Mouse (Mus musculus) forebrain, embryonic 11.5 days (tissue): ENCODE measurements at regions not wholly inside any gene's neighbourhood (a gene's known extent, or its start where the extent isn't known, plus 50 kb on each side); places are given as distances from the start of the nearest gene placed in this dataset.

Experiments
- ATAC-seq: fragments of 200-750 bp; cut with Nextera tagmentation; replicated peaks from 2 replicates; pipeline ENCODE4 v1.8.0; 2017; ENCODE audit warnings: moderate TSS enrichment; ENCODE audit not compliant: low FRiP score
- DNase-seq: peaks from one replicate; pipeline ENCODE4 v3.0.0-alpha.2; 2017; ENCODE audit warnings: low spot score
- H3K27ac ChIP-seq: fragments of 300-500 bp; sonication (generic); 2 replicates; pipeline ENCODE4 v1.5.1; 2014; ENCODE audit warnings: low read depth, low read length
- H3K27me3 ChIP-seq: fragments of 300-500 bp; sonication (generic); 2 replicates; pipeline ENCODE4 v1.6.1; 2014; ENCODE audit warnings: mild to moderate bottlenecking, low read length, mixed read lengths; ENCODE audit not compliant: control insufficient read depth, insufficient read depth
- H3K36me3 ChIP-seq: fragments of 300-500 bp; sonication (generic); 2 replicates; pipeline ENCODE4 v1.6.1; 2014; ENCODE audit warnings: mild to moderate bottlenecking, low read length, moderate library complexity, mixed read lengths; ENCODE audit not compliant: control insufficient read depth, insufficient read depth
- H3K4me1 ChIP-seq: fragments of 300-500 bp; sonication (generic); replicated peaks from 2 replicates; pipeline ENCODE4 v1.6.1; 2014; ENCODE audit warnings: low read length, mixed read lengths; ENCODE audit not compliant: control insufficient read depth, insufficient read depth
- H3K4me2 ChIP-seq: fragments of 300-500 bp; sonication (generic); 2 replicates; pipeline ENCODE4 v1.6.1; 2014; ENCODE audit warnings: low read depth, mild to moderate bottlenecking, low read length, moderate library complexity, mixed read lengths; ENCODE audit not compliant: severe bottlenecking
- H3K4me3 ChIP-seq: fragments of 300-500 bp; sonication (generic); 2 replicates; pipeline ENCODE4 v1.5.1; 2014; ENCODE audit warnings: low read depth, low read length
- H3K9ac ChIP-seq: fragments of 300-500 bp; sonication (generic); 2 replicates; pipeline ENCODE4 v1.6.1; 2014; ENCODE audit warnings: low read length
- H3K9me3 ChIP-seq: fragments of 300-500 bp; sonication (generic); 2 replicates; pipeline ENCODE4 v1.6.1; 2016; ENCODE audit warnings: low read length, mixed read lengths; ENCODE audit not compliant: control insufficient read depth
- WGBS: fragments of 180-500 bp; shearing (Covaris S2); extraction: QIAGEN DNeasy Blood & Tissue Kit; methylation state at CpG from one replicate; pipeline ENCODE4 v1.1.7; 2014; 5-methylcytosine and 5-hydroxymethylcytosine counted together

DNA sequence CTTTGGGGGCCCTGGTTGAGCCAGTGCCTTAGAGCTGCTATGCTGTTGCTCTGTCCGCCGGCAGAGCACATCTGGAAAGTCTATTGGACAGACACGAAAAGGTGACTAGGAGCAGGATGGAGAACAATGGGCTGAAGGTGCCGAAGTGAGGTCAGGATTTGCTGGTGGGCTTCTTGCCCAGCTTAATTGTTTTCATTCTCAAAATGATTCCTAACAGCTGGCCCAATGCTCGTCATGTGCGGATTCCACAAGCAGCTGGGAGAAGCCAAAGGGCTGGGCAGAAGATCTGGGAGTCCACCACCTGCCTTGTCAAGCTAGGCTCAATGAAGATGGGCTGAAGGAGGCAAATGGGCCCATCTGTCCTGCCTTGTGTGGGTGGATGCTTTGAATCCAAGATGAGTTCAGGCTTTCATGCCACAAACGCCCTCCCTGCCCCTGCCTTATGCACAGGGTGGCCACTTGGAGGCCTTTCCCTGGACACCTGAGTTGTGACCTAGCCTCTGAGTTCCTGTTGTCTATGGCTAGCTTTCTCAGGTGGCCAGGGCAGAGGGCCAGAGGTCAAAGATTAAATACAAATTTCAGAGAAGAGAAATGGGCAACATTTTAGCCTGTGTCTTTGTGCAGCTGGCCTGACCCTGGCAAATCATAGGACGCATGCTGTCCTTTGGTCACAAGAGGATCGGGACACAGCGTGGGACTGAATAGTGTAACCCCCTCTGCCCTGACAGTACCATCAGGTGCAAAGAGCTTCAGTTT is 95.9 kb downstream of the Snx19 start:
- Histone ChIP-seq H3K9ac (no peak overlapping the region), H3K27ac (no peak overlapping the region), H3K4me3 (no peak overlapping the region), H3K9me3 (no peaks in the 10 kb centered on the region), H3K27me3 (no peaks in the 10 kb centered on the region), H3K4me2 (no peak overlapping the region), H3K36me3 (no peaks in the 10 kb centered on the region), H3K4me1 (no peaks in the 10 kb centered on the region)
- ATAC-seq, result no peak
- no peak for DNase-seq
- 80% methylated on average over 10 of the region's 10 CpGs for WGBS

DNA sequence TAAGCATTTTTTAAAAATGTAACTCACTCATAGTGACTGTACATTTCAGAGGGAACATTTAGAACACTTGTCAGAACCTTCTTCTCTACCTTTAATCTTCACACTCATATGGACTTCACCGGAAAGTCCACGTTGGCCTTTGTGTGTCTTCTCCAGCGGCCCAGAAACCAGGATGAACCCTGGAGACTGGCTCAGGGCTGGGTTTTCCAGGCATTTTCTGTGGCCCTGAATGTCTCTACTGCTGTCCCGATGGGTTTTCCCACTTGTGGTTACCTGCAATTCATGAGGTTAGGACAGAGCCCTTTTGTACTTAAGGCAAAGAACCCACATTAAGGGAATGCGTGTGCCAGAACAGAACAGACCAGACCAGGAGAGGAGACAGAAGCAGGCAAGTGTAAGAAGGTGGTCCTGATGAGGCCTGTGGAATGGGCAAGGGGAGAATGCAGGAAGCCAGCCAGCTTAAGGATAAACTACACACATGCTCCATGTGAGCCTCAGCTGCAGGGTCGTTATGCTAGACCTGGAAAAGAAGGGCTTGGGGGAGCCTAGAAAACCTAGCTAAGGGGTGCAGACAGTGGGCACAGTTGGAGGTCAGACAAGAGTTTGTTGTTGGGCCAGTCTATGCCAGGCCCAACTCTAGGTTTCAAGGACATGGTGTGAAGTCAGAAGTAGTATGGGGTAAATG is 94.8 kb downstream of the Snx19 start:
- no peaks in the 10 kb centered on the region for H3K27me3 ChIP-seq
- DNase-seq (no peak), ATAC-seq (no peak)
- H3K27ac ChIP-seq, result no peak overlapping the region
- H3K9me3 ChIP-seq, result no peaks in the 10 kb centered on the region
- WGBS, result 84% methylated on average over 6 of the region's 6 CpGs
- no peak overlapping the region for H3K9ac ChIP-seq
- no peak overlapping the region for H3K4me3 ChIP-seq
- H3K4me1 ChIP-seq, result no peaks in the 10 kb centered on the region
- H3K4me2 ChIP-seq, result no peak overlapping the region
- no peaks in the 10 kb centered on the region for H3K36me3 ChIP-seq

DNA sequence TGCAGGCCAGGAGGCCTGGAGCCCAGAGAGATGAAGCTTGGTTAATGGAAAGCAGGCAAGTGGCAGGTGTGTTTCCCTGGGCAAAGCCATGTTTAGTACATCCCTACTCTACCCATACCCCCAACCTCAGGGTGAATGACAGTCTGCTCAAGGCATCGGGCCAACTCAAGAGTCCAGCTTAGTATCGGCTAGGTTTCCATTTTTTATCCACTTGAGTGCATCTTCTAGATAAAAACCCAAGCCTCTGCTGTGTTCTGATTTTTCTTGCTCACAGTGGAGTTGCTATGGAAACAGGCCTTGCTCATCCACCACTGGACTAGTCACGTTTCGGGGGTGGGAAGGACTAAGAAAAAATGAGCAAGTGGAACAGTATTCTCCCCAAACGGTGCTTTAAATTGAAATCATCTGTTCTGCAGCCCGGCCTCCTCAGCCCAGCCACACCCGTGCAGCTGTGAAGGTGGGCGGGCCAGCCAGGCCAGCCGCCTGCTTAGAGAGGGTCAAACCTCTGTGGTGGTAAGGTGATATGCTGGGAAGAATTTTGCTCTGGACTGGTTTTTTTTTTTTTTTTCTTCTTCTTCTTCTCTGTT is 94.0 kb downstream of the Snx19 start:
- no peak for ATAC-seq
- Histone ChIP-seq H3K4me1 (no peaks in the 10 kb centered on the region), H3K9me3 (no peaks in the 10 kb centered on the region), H3K27ac (no peak overlapping the region), H3K36me3 (no peaks in the 10 kb centered on the region), H3K4me3 (no peak overlapping the region), H3K4me2 (no peak overlapping the region), H3K9ac (no peak overlapping the region), H3K27me3 (no peaks in the 10 kb centered on the region)
- 53% methylated on average over 9 of the region's 9 CpGs for WGBS
- DNase-seq, result peak; percentile 66

DNA sequence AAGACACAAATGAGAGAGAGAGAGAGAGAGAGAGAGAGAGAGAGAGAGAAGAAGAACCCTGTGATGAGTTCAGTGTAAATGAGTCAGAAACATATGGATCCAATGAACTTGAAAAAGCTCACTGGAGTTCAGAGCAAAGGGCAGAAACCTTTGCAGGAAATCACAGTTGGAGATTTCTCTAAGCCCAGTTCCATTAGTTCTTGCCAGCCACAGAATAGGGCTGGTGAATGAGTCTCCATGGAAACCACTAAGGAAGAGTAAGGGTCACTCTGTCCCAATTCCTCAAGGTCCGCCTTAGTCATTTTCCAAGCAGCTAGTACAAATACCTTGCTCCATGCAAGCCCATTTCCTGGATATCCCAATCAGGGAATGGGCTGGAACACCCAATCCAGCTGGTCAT is 93.2 kb downstream of the Snx19 start:
- H3K9ac ChIP-seq, result no peak overlapping the region
- H3K27ac ChIP-seq, result no peak overlapping the region
- ATAC-seq, result no peak
- H3K4me2 ChIP-seq, result no peak overlapping the region
- WGBS, result 31% methylated on average over 1 of the region's 1 CpGs
- no peak for DNase-seq
- no peaks in the 10 kb centered on the region for H3K36me3 ChIP-seq
- no peaks in the 10 kb centered on the region for H3K27me3 ChIP-seq
- no peaks in the 10 kb centered on the region for H3K4me1 ChIP-seq
- H3K4me3 ChIP-seq, result no peak overlapping the region
- no peaks in the 10 kb centered on the region for H3K9me3 ChIP-seq

DNA sequence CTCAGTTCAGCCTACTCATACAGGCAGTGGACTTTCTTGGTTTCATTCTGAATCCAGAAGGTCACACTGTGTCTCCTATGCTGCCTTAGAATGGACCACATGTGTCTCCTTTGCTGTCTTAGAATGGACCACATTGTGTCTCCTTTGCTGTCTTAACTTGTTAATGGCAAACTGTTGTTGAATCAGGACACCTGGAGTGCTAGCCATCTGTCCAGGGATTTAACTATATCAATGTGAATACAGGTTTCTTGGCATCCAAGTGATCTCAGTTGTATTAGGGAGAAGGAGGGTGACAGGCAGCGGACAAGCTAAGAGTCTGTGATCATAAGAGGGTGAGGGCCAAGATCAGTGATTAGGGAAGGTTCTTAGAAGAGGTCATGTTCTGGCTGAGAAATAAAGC is 92.3 kb downstream of the Snx19 start:
- no peak overlapping the region for H3K27ac ChIP-seq
- no peak for DNase-seq
- no peak overlapping the region for H3K9ac ChIP-seq
- H3K36me3 ChIP-seq, result no peaks in the 10 kb centered on the region
- no peaks in the 10 kb centered on the region for H3K9me3 ChIP-seq
- H3K27me3 ChIP-seq, result no peaks in the 10 kb centered on the region
- ATAC-seq, result no peak
- no peaks in the 10 kb centered on the region for H3K4me1 ChIP-seq
- no peak overlapping the region for H3K4me3 ChIP-seq
- H3K4me2 ChIP-seq, result no peak overlapping the region
- 68% methylated on average over 1 of the region's 1 CpGs for WGBS
